Comparison of ENCODE assay signal across 9 mouse cellular contexts in genomic region chr14:59969485-59970134, GRCm38 (mm10).
A peak's percentile ranks its signal among the peaks of the same experiment; 100 is the strongest.
DNase-seq lines count a peak whose midpoint lies in the region; ATAC-seq and TF ChIP-seq lines count a peak whose summit lies in the region.
"Had no signal": no experiment of that assay in that cellular context is flagged by ENCODE, and none has a peak within 500 bp of the region (broad histone marks: within the 10 kb centered on the region; RNA-seq: fewer than 3 reads in every experiment).

No protein-coding gene starts in this region.

- 11% methylated on average over 7 of the region's 7 CpGs for WGBS in embryonic facial prominence, embryonic 13.5 days
- 29% methylated on average over 7 of the region's 7 CpGs for WGBS in hindbrain, embryonic 14.5 days
- WGBS in midbrain, embryonic 13.5 days = 8% methylated on average over 7 of the region's 7 CpGs
- 59% methylated on average over 7 of the region's 7 CpGs for WGBS in intestine, postnatal 0 days

- H3K4me2 ChIP-seq in embryonic facial prominence, embryonic 13.5 days = 0 out of 2 replicates have a peak overlapping the region, but pooled peaks have one; percentile 1
- H3K4me2 ChIP-seq in hindbrain, embryonic 14.5 days (replicated peaks) = no peak overlapping the region
- H3K4me2 ChIP-seq in midbrain, embryonic 13.5 days (replicated peaks) = no peak overlapping the region
- H3K4me2 ChIP-seq in intestine, postnatal 0 days (replicated peaks; ENCODE audit: low read depth) = no peak overlapping the region

- H3K27ac ChIP-seq in embryonic facial prominence, embryonic 13.5 days = no peak overlapping the region
- H3K27ac ChIP-seq in hindbrain, embryonic 14.5 days = no peak overlapping the region
- H3K27ac ChIP-seq in midbrain, embryonic 13.5 days = 0 out of 2 replicates have a peak overlapping the region, but pooled peaks have one; percentile 21
- no peak overlapping the region for H3K27ac ChIP-seq in intestine, postnatal 0 days (ENCODE audit: low read depth, low read length)

- H3K36me3 ChIP-seq in embryonic facial prominence, embryonic 13.5 days = no peaks in the 10 kb centered on the region
- H3K36me3 ChIP-seq in hindbrain, embryonic 14.5 days (replicated peaks; ENCODE audit: control insufficient read depth, insufficient read depth) = no peaks in the 10 kb centered on the region
- no peaks in the 10 kb centered on the region for H3K36me3 ChIP-seq in midbrain, embryonic 13.5 days
- no peaks in the 10 kb centered on the region for H3K36me3 ChIP-seq in intestine, postnatal 0 days (ENCODE audit: control insufficient read depth, insufficient read depth)

- H3K4me1 ChIP-seq in embryonic facial prominence, embryonic 13.5 days = peaks cover 11% of the 10 kb centered on the region
- H3K4me1 ChIP-seq in hindbrain, embryonic 14.5 days (replicated peaks; ENCODE audit: control insufficient read depth, insufficient read depth, low read length) = peaks cover 18% of the 10 kb centered on the region
- H3K4me1 ChIP-seq in midbrain, embryonic 13.5 days (replicated peaks) = peaks cover 19% of the 10 kb centered on the region
- no peaks in the 10 kb centered on the region for H3K4me1 ChIP-seq in intestine, postnatal 0 days (replicated peaks; ENCODE audit: control insufficient read depth, insufficient read depth, low read length)

- H3K27me3 ChIP-seq in embryonic facial prominence, embryonic 13.5 days = peaks cover 5% of the 10 kb centered on the region
- H3K27me3 ChIP-seq in hindbrain, embryonic 14.5 days (ENCODE audit: control insufficient read depth, insufficient read depth, low read length) = no peaks in the 10 kb centered on the region
- H3K27me3 ChIP-seq in midbrain, embryonic 13.5 days = peaks cover 7% of the 10 kb centered on the region; the same call in 1 of the 2 replicates
- H3K27me3 ChIP-seq in intestine, postnatal 0 days (replicated peaks; ENCODE audit: control insufficient read depth, insufficient read depth, low read length) = no peaks in the 10 kb centered on the region

- TF ChIP-seq CTCF in intestine, postnatal 0 days (IDR thresholded peaks at IDR 0.05; ENCODE audit: low read depth) = no peak

- ATAC-seq in embryonic facial prominence, embryonic 13.5 days (ENCODE audit: insufficient number of reproducible peaks, insufficient read depth, low FRiP score, low TSS enrichment, low read depth) = no peak
- ATAC-seq in hindbrain, embryonic 14.5 days (ENCODE audit: low FRiP score) = peak; percentile 80; the same call in 1 of the 2 replicates
- peak; percentile 82 for ATAC-seq in midbrain, embryonic 13.5 days
- no peak for ATAC-seq in intestine, postnatal 0 days

- DNase-seq in frontal cortex, postnatal 10 days (ENCODE audit: low spot score in 2 of 2) = peak; percentile 7 to 11
- DNase-seq in frontal cortex, postnatal 14 days (ENCODE audit: low spot score in 2 of 2) = no peak
- peak; percentile 69 for DNase-seq in hindbrain, embryonic 14.5 days (ENCODE audit: low spot score)
- no peak for DNase-seq in cerebellum, postnatal 25 days
- DNase-seq in thymus, postnatal 14 days = no peak
- DNase-seq: adrenal gland, postnatal 36 days had no signal

- H3K4me3 ChIP-seq in embryonic facial prominence, embryonic 13.5 days = no peak overlapping the region
- H3K4me3 ChIP-seq in hindbrain, embryonic 14.5 days (replicated peaks; ENCODE audit: low read length) = no peak overlapping the region
- no peak overlapping the region for H3K4me3 ChIP-seq in midbrain, embryonic 13.5 days (replicated peaks)
- H3K4me3 ChIP-seq in intestine, postnatal 0 days (ENCODE audit: low read depth, low read length) = no peak overlapping the region

- H3K9ac ChIP-seq in embryonic facial prominence, embryonic 13.5 days = no peak overlapping the region
- H3K9ac ChIP-seq in hindbrain, embryonic 14.5 days = no peak overlapping the region
- H3K9ac ChIP-seq in midbrain, embryonic 13.5 days (replicated peaks) = no peak overlapping the region
- no peak overlapping the region for H3K9ac ChIP-seq in intestine, postnatal 0 days (ENCODE audit: low read depth, low read length)

- H3K9me3 ChIP-seq in embryonic facial prominence, embryonic 13.5 days = no peaks in the 10 kb centered on the region
- no peaks in the 10 kb centered on the region for H3K9me3 ChIP-seq in hindbrain, embryonic 14.5 days (ENCODE audit: control insufficient read depth, low read length)
- H3K9me3 ChIP-seq in midbrain, embryonic 13.5 days = no peaks in the 10 kb centered on the region
- no peaks in the 10 kb centered on the region for H3K9me3 ChIP-seq in intestine, postnatal 0 days (ENCODE audit: control insufficient read depth)

Comparison
In these comparisons a context has a peak if more than half of its experiments do, and no peak if none do; other contexts are left out.
1. DNase-seq: peak in frontal cortex, postnatal 10 days (2 of 2) and hindbrain, embryonic 14.5 days (single experiment); none in frontal cortex, postnatal 14 days (0 of 2), cerebellum, postnatal 25 days (0 of 2) and thymus, postnatal 14 days (single experiment).
2. ATAC-seq: peak in hindbrain, embryonic 14.5 days (single experiment) and midbrain, embryonic 13.5 days (single experiment); none in embryonic facial prominence, embryonic 13.5 days (single experiment) and intestine, postnatal 0 days (single experiment).